In genomic region chr2:165855641-165856301, GRCm38 (mm10) we compare ENCODE assay signal across 8 mouse cellular contexts. TPM values are rescaled to one million over a fixed set of nuclear protein-coding genes. Genes with fewer than 3 reads are reported as not detected.
DNase-seq lines count a peak whose midpoint lies in the region; ATAC-seq and TF ChIP-seq lines count a peak whose summit lies in the region.

No protein-coding gene starts in this region.

- peaks cover 49% of the 10 kb centered on the region for H3K4me1 ChIP-seq in kidney, adult 2 months (ENCODE audit: control insufficient read depth, insufficient read depth, low read length)
- H3K4me1 ChIP-seq in G1E (ENCODE audit: insufficient read depth, low read depth, low read length) = peaks cover 89% of the 10 kb centered on the region
- H3K4me1 ChIP-seq in embryonic fibroblast, embryonic 13.5 days (ENCODE audit: control insufficient read depth, insufficient read depth, low read length) = peaks cover 37% of the 10 kb centered on the region
- H3K4me1 ChIP-seq in hindbrain, embryonic 12.5 days = peaks cover 84% of the 10 kb centered on the region
- peaks cover 95% of the 10 kb centered on the region for H3K4me1 ChIP-seq in liver, embryonic 15.5 days (replicated peaks)

- 50% methylated on average over 6 of the region's 6 CpGs for WGBS in kidney, adult 2 months
- WGBS in hindbrain, embryonic 12.5 days = 62% methylated on average over 6 of the region's 6 CpGs
- WGBS in liver, embryonic 15.5 days (ENCODE audit: insufficient replicate concordance) = 75% methylated on average over 6 of the region's 6 CpGs

- TF ChIP-seq POLR2A in kidney, adult 2 months (IDR thresholded peaks at IDR 0.05; ENCODE audit: low read depth, low read length) = no peak
- TF ChIP-seq POLR2A in embryonic fibroblast, embryonic 13.5 days (IDR thresholded peaks at IDR 0.05; ENCODE audit: low read depth, low read length) = no peak

- H3K4me2 ChIP-seq in hindbrain, embryonic 12.5 days (replicated peaks) = no peak overlapping the region
- H3K4me2 ChIP-seq in liver, embryonic 15.5 days = no peak overlapping the region

- H3K27me3 ChIP-seq in kidney, adult 2 months (replicated peaks; ENCODE audit: control insufficient read depth, insufficient read depth, low read length) = no peaks in the 10 kb centered on the region
- H3K27me3 ChIP-seq in G1E (ENCODE audit: insufficient read depth, low read length) = no peaks in the 10 kb centered on the region
- H3K27me3 ChIP-seq in hindbrain, embryonic 12.5 days = no peaks in the 10 kb centered on the region
- H3K27me3 ChIP-seq in liver, embryonic 15.5 days = no peaks in the 10 kb centered on the region

- TF ChIP-seq CTCF in kidney, adult 2 months (conservative IDR thresholded peaks at IDR 0.05; ENCODE audit: insufficient read depth, insufficient read length, low read depth, low read length) = no peak
- no peak for TF ChIP-seq CTCF in G1E (IDR thresholded peaks at IDR 0.05; ENCODE audit: low read depth, low read length)
- TF ChIP-seq CTCF in embryonic fibroblast, embryonic 13.5 days (IDR thresholded peaks at IDR 0.05; ENCODE audit: borderline replicate concordance, insufficient read depth, low read length) = no peak

- no peak for ATAC-seq in G1E (ENCODE audit: extremely low read depth, insufficient number of reproducible peaks, low FRiP score, poor library complexity, severe bottlenecking)
- no peak for ATAC-seq in hindbrain, embryonic 12.5 days (ENCODE audit: low FRiP score)
- no peak for ATAC-seq in liver, embryonic 15.5 days (ENCODE audit: insufficient read depth)

- H3K9me3 ChIP-seq in G1E (replicated peaks) = no peaks in the 10 kb centered on the region
- H3K9me3 ChIP-seq in hindbrain, embryonic 12.5 days (replicated peaks) = no peaks in the 10 kb centered on the region
- no peaks in the 10 kb centered on the region for H3K9me3 ChIP-seq in liver, embryonic 15.5 days (replicated peaks)

- H3K9ac ChIP-seq in hindbrain, embryonic 12.5 days = no peak overlapping the region
- no peak overlapping the region for H3K9ac ChIP-seq in liver, embryonic 15.5 days

- peak overlapping the region; percentile 99 for H3K27ac ChIP-seq in kidney, adult 2 months (ENCODE audit: insufficient read depth, low read depth, low read length)
- peak overlapping the region; percentile 84 for H3K27ac ChIP-seq in embryonic fibroblast, embryonic 13.5 days (ENCODE audit: insufficient read depth, low read length)
- H3K27ac ChIP-seq in hindbrain, embryonic 12.5 days = peak overlapping the region; percentile 52
- peak overlapping the region; percentile 85 for H3K27ac ChIP-seq in liver, embryonic 15.5 days (replicated peaks)

- no peaks in the 10 kb centered on the region; the same call in 1 of the 2 replicates for H3K36me3 ChIP-seq in kidney, adult 2 months (ENCODE audit: control insufficient read depth, insufficient read depth, low read length)
- peaks cover 98% of the 10 kb centered on the region for H3K36me3 ChIP-seq in G1E (replicated peaks)
- H3K36me3 ChIP-seq in hindbrain, embryonic 12.5 days = peaks cover 15% of the 10 kb centered on the region
- peaks cover 37% of the 10 kb centered on the region for H3K36me3 ChIP-seq in liver, embryonic 15.5 days (replicated peaks)

- DNase-seq in kidney, adult 2 months = peak; percentile 66
- no peak for DNase-seq in kidney, adult 18-20 months
- peak; percentile 14 for DNase-seq in G1E (ENCODE audit: low spot score)
- DNase-seq in right cerebral cortex, postnatal 36 days (ENCODE audit: low spot score in 2 of 2) = peak; percentile 68 to 81
- no peak for DNase-seq in ovary, postnatal 36 days (ENCODE audit: low spot score)

- no peak overlapping the region for H3K4me3 ChIP-seq in kidney, adult 2 months (ENCODE audit: insufficient read depth, low read depth, low read length)
- H3K4me3 ChIP-seq in G1E (ENCODE audit: low read depth, low read length) = no peak overlapping the region
- no peak overlapping the region for H3K4me3 ChIP-seq in embryonic fibroblast, embryonic 13.5 days (ENCODE audit: insufficient read depth, low read length)
- no peak overlapping the region for H3K4me3 ChIP-seq in hindbrain, embryonic 12.5 days
- H3K4me3 ChIP-seq in liver, embryonic 15.5 days (replicated peaks) = no peak overlapping the region

RNA-seq across cellular contexts. Expression of gene Zmynd8, which starts 43.0 kb away (rescaled TPM):
- polyA plus RNA-seq in kidney, adult 2 months (2012; rRNA removed) = 27.7 and 29.0 TPM in 2 replicates
- total RNA-seq in G1E (2014; fragmentation: Nextera tagmentation) (144 and 153 TPM in 2 replicates), G1E (2017) (42.5 and 54.5 TPM in 2 replicates)
- 69.5 and 82.4 TPM in 2 replicates for polyA plus RNA-seq in G1E (2012)
- polyA plus RNA-seq in embryonic fibroblast, embryonic 13.5 days (2011; ENCODE audit: insufficient read length, low read depth, missing spikeins) = 65.8 and 66.4 TPM in 2 replicates
- polyA plus RNA-seq in hindbrain, embryonic 12.5 days (2016; fragmentation: Nextera tagmentation; extraction: Ambion mirVana) = 71.8 and 72.1 TPM in 2 replicates
- 19.1 and 24.6 TPM in 2 replicates for polyA plus RNA-seq in liver, embryonic 15.5 days (2015; fragmentation: Nextera tagmentation; extraction: Ambion mirVana)

Comparison
In these comparisons a context has a peak if more than half of its experiments do, and no peak if none do; other contexts are left out.
1. DNase-seq: peak in kidney, adult 2 months (single experiment), G1E (single experiment) and right cerebral cortex, postnatal 36 days (2 of 2); none in kidney, adult 18-20 months (single experiment) and ovary, postnatal 36 days (single experiment).
2. Peak in every context shown above with its lines, with median percentiles within 50 percentile points of each other: H3K27ac ChIP-seq.